Mouse (Mus musculus) layer of hippocampus, adult 18-20 months (tissue): ENCODE data around the gene Spns2. TPM values are rescaled to one million over a fixed set of nuclear protein-coding genes. Genes with fewer than 3 reads are reported as not detected.
"Not testable (repeated sequence)": the region's sequence is repeated elsewhere in the genome, so short reads cannot be mapped to it uniquely, and the experiment has no call there.

Experiments
- DNase-seq, 2 experiments: peaks; one replicate each; pipeline ENCODE4 v3.0.0; 2022; ENCODE audit warnings: low spot score in 2 of 2
- total RNA-seq, 2 experiments: library from RNA; stranded (reverse); gene quantifications; 2 replicates each; pipeline ENCODE4 v1.2.3; 2021

Spns2 gene
- total RNA-seq, 2 experiments from 2014 or later, result 95.6 to 103 TPM

- not testable (repeated sequence) for DNase-seq
These were observed 49.1 kb downstream of the Spns2 start for GRCm38 (mm10) chr11:72440597-72440964.

- no peak for DNase-seq
These were observed 51.3 kb downstream of the Spns2 start for GRCm38 (mm10) chr11:72438411-72438810.

- DNase-seq, result no peak
These were observed 52.7 kb downstream of the Spns2 start for GRCm38 (mm10) chr11:72436756-72437650.

- no peak for DNase-seq
These were observed 53.4 kb downstream of the Spns2 start for GRCm38 (mm10) chr11:72436271-72436670.

GRCm38 (mm10) chr11:72435694-72436045, 54.0 kb downstream of the Spns2 start:
- peak in 1 of 2 experiments; percentile 11 for DNase-seq

GRCm38 (mm10) chr11:72434963-72435693, 54.6 kb downstream of the Spns2 start, which contains the start of gene Ggt6:
Gene Ggt6 (plus strand): TSS chr11:72435526.
- DNase-seq, result no peak

- DNase-seq, result not testable (repeated sequence)
These were observed 59.2 kb downstream of the Spns2 start for GRCm38 (mm10) chr11:72430311-72431068.

GRCm38 (mm10) chr11:72429288-72429690, 60.4 kb downstream of the Spns2 start:
- peak; percentile 73 to 91 for DNase-seq

GRCm38 (mm10) chr11:72428694-72429093, 61.0 kb downstream of the Spns2 start:
- DNase-seq, result peak; percentile 56 to 87

- peak in 1 of 2 experiments; percentile 14 for DNase-seq
These were observed 62.8 kb downstream of the Spns2 start for GRCm38 (mm10) chr11:72426884-72427283.

GRCm38 (mm10) chr11:72425201-72425600, 64.5 kb downstream of the Spns2 start:
- no peak for DNase-seq

- no peak for DNase-seq
These were observed 66.0 kb downstream of the Spns2 start for GRCm38 (mm10) chr11:72423686-72424085.

GRCm38 (mm10) chr11:72421518-72422278, 68.0 kb downstream of the Spns2 start:
- no peak for DNase-seq

- peak in 1 of 2 experiments; percentile 79 for DNase-seq
These were observed 69.1 kb downstream of the Spns2 start for GRCm38 (mm10) chr11:72420460-72421122.

GRCm38 (mm10) chr11:72419006-72419405, 70.7 kb downstream of the Spns2 start:
- no peak for DNase-seq

GRCm38 (mm10) chr11:72418227-72418626, 71.5 kb downstream of the Spns2 start:
- DNase-seq, result no peak

- no peak for DNase-seq
These were observed 72.3 kb downstream of the Spns2 start for GRCm38 (mm10) chr11:72417376-72417775.

- no peak for DNase-seq
These were observed 73.0 kb downstream of the Spns2 start for GRCm38 (mm10) chr11:72416666-72417065.

- DNase-seq, result no peak
These were observed 74.5 kb downstream of the Spns2 start for GRCm38 (mm10) chr11:72415155-72415554.

GRCm38 (mm10) chr11:72413601-72414190, 76.0 kb downstream of the Spns2 start:
- no peak for DNase-seq
